Mouse (Mus musculus): ENCODE measurements around the gene Ubqln3. TPM values are rescaled to one million over a fixed set of nuclear protein-coding genes. Genes with fewer than 3 reads are reported as not detected.

Ubqln3 gene
- total RNA-seq (2021), result not detected
- long read RNA-seq, experiment 1, result 0 reads
- long read RNA-seq, experiment 2, result 0 reads

GRCm38 (mm10) chr7:104143179-104143578 is at the start of gene Ubqln3:
Ubqln3 (minus strand) TSS chr7:104143279.
- intact Hi-C loops (cut with DNase I), result no loop called here
- no peak for DNase-seq

GRCm38 (mm10) chr7:104191275-104191674 is 48.2 kb upstream of the Ubqln3 start:
- no peak for DNase-seq
- intact Hi-C loops (cut with DNase I), result no loop called here

- intact Hi-C loops (cut with DNase I), result no loop called here
Measured at GRCm38 (mm10) chr7:104183292-104183691, 40.2 kb upstream of the Ubqln3 start, which contains the start of gene Olfr648. Olfr648 (minus strand) TSS chr7:104183392.

GRCm38 (mm10) chr7:104179074-104179473 is 36.0 kb upstream of the Ubqln3 start:
- no peak for DNase-seq
- intact Hi-C loops (cut with DNase I), result no loop called here

More at GRCm38 (mm10) chr7:104183292-104183691, 40.2 kb upstream of the Ubqln3 start, which contains the start of gene Olfr648:
- DNase-seq, result no peak

- DNase-seq, result no peak
- intact Hi-C loops (cut with DNase I), result no loop called here
Measured at GRCm38 (mm10) chr7:104178422-104179054, 35.5 kb upstream of the Ubqln3 start.

- intact Hi-C loops (cut with DNase I), result no loop called here
- DNase-seq, result no peak
Measured at GRCm38 (mm10) chr7:104175085-104175484, 32.0 kb upstream of the Ubqln3 start.

- intact Hi-C loops (cut with DNase I), result no loop called here
- no peak for DNase-seq
Measured at GRCm38 (mm10) chr7:104169634-104170204, 26.6 kb upstream of the Ubqln3 start.

GRCm38 (mm10) chr7:104167105-104167504 is 24.0 kb upstream of the Ubqln3 start:
- intact Hi-C loops (cut with DNase I), result no loop called here
- DNase-seq, result no peak

- intact Hi-C loops (cut with DNase I), result no loop called here
- DNase-seq, result no peak
Measured at GRCm38 (mm10) chr7:104150456-104150855, 7.4 kb upstream of the Ubqln3 start, which contains the start of gene Ubqlnl. Ubqlnl (minus strand) TSS chr7:104150556.

GRCm38 (mm10) chr7:104137305-104137704 is 5.8 kb downstream of the Ubqln3 start, which contains the start of gene Olfr643:
Olfr643 (minus strand) TSS chr7:104137405.
- no peak for DNase-seq
- intact Hi-C loops (cut with DNase I), result no loop called here

GRCm38 (mm10) chr7:104129726-104130125 is 13.4 kb downstream of the Ubqln3 start, which contains the start of gene Ubqln5:
Ubqln5 (minus strand) TSS chr7:104129826.
- intact Hi-C loops (cut with DNase I), result no loop called here

GRCm38 (mm10) chr7:104104757-104104972 is 38.4 kb downstream of the Ubqln3 start, which contains the start of gene Olfr646:
Olfr646 (plus strand) TSS chr7:104104873.
- no peak for DNase-seq
- intact Hi-C loops (cut with DNase I), result no loop called here

More at GRCm38 (mm10) chr7:104129726-104130125, 13.4 kb downstream of the Ubqln3 start, which contains the start of gene Ubqln5:
- DNase-seq, result no peak

GRCm38 (mm10) chr7:104103913-104104756 is 38.9 kb downstream of the Ubqln3 start:
- DNase-seq, result no peak
- intact Hi-C loops (cut with DNase I), result no loop called here

Other genes with a start within 250 kb of the Ubqln3 start
- not detected for gene Olfr64, start 248.8 kb downstream of the Ubqln3 start, total RNA-seq (2021)
- not detected for gene Olfr65, start 239.8 kb downstream of the Ubqln3 start, total RNA-seq (2021)
- not detected for gene Olfr631, start 214.5 kb downstream of the Ubqln3 start, total RNA-seq (2021)
- not detected for gene Olfr632, start 208.9 kb downstream of the Ubqln3 start, total RNA-seq (2021)
- not detected for gene Olfr633, start 198.8 kb downstream of the Ubqln3 start, total RNA-seq (2021)
- not detected for gene Olfr635, start 172.1 kb downstream of the Ubqln3 start, total RNA-seq (2021)
- gene Olfr638, start 144.5 kb downstream of the Ubqln3 start, total RNA-seq (2021), result not detected
- gene Olfr639, start 126.0 kb downstream of the Ubqln3 start, total RNA-seq (2021), result not detected
- gene Olfr640, start 117.7 kb downstream of the Ubqln3 start, total RNA-seq (2021), result not detected
- not detected for gene Olfr641, start 107.8 kb downstream of the Ubqln3 start, total RNA-seq (2021)
- gene Olfr642, start 90.6 kb downstream of the Ubqln3 start, total RNA-seq (2021), result not detected
- not detected for gene 4930516K23Rik, start 81.8 kb downstream of the Ubqln3 start, total RNA-seq (2021)
- gene Olfr644, start 71.4 kb downstream of the Ubqln3 start, total RNA-seq (2021), result not detected
- not detected for gene Olfr645, start 57.8 kb downstream of the Ubqln3 start, total RNA-seq (2021)
- gene Olfr646, start 38.4 kb downstream of the Ubqln3 start, total RNA-seq (2021), result not detected
- not detected for gene Ubqln5, start 13.5 kb downstream of the Ubqln3 start, total RNA-seq (2021)
- not detected for gene Olfr643, start 5.9 kb downstream of the Ubqln3 start, total RNA-seq (2021)
- gene Ubqlnl, start 7.3 kb upstream of the Ubqln3 start, total RNA-seq (2021), result not detected
- not detected for gene Olfm5, start 21.6 kb upstream of the Ubqln3 start, total RNA-seq (2021)
- not detected for gene Olfr648, start 40.1 kb upstream of the Ubqln3 start, total RNA-seq (2021)
- not detected for gene Olfr649, start 52.7 kb upstream of the Ubqln3 start, total RNA-seq (2021)
- gene Trim6, start 75.5 kb upstream of the Ubqln3 start, total RNA-seq (2021), result under 1 TPM in 1 of 2 experiments, not detected in 1; 0.20 TPM
- 1 to 10 TPM in 1 of 2 experiments, under 1 TPM in 1; 0.67 to 1.4 TPM for gene Trim34a, start 101.2 kb upstream of the Ubqln3 start, total RNA-seq (2021)
- gene Trim5, start 144.8 kb upstream of the Ubqln3 start, total RNA-seq (2021), result under 1 TPM; 0.62 to 0.66 TPM
- gene Trim12a, start 172.2 kb upstream of the Ubqln3 start, total RNA-seq (2021), result 1 to 10 TPM; 2.3 to 2.4 TPM
- gene Trim34b, start 186.2 kb upstream of the Ubqln3 start, total RNA-seq (2021), result under 1 TPM in 1 of 2 experiments, not detected in 1; 0.39 TPM
- gene Trim12c, start 210.1 kb upstream of the Ubqln3 start, total RNA-seq (2021), result 1 to 10 TPM; 1.8 to 2.0 TPM
- not detected for gene Trim30b, start 226.6 kb upstream of the Ubqln3 start, total RNA-seq (2021)

Measured in gastrocnemius, postnatal 36 days (tissue).